Mouse (Mus musculus) right cerebral cortex, postnatal 36 days (tissue): ENCODE measurements around the gene Ttc4.
A peak's percentile ranks its signal among the peaks of the same experiment; 100 is the strongest.

Experiments
- DNase-seq, 2 experiments: peaks; one replicate each; pipeline ENCODE4 v3.0.0; 2022; ENCODE audit warnings: low spot score in 2 of 2, mixed read lengths in 1 of 2

The Ttc4 gene

GRCm38 (mm10) chr4:106650833-106651527 lies 27.8 kb downstream of the Ttc4 start, which contains the start of gene Pars2:
Pars2 (plus strand) TSS chr4:106651069.
- DNase-seq = peak; percentile 96 to 97

- no peak for DNase-seq
Observed at GRCm38 (mm10) chr4:106647137-106647536, 31.6 kb downstream of the Ttc4 start.

GRCm38 (mm10) chr4:106645797-106646196 lies 32.9 kb downstream of the Ttc4 start:
- no peak for DNase-seq

- no peak for DNase-seq
Observed at GRCm38 (mm10) chr4:106644218-106644610, 34.5 kb downstream of the Ttc4 start.

- DNase-seq = no peak
Observed at GRCm38 (mm10) chr4:106643483-106644217, 35.1 kb downstream of the Ttc4 start.

GRCm38 (mm10) chr4:106634086-106634479 lies 44.7 kb downstream of the Ttc4 start:
- no peak for DNase-seq

- DNase-seq = no peak
Observed at GRCm38 (mm10) chr4:106633281-106634085, 45.3 kb downstream of the Ttc4 start.

- DNase-seq = no peak
Observed at GRCm38 (mm10) chr4:106632313-106632712, 46.4 kb downstream of the Ttc4 start.

GRCm38 (mm10) chr4:106630333-106631220 lies 48.2 kb downstream of the Ttc4 start:
- DNase-seq = peak; percentile 81 to 87

- no peak for DNase-seq
Observed at GRCm38 (mm10) chr4:106629374-106629773, 49.4 kb downstream of the Ttc4 start.

GRCm38 (mm10) chr4:106628650-106629360 lies 49.9 kb downstream of the Ttc4 start:
- DNase-seq = no peak

GRCm38 (mm10) chr4:106627809-106628208 lies 50.9 kb downstream of the Ttc4 start:
- DNase-seq = no peak

- DNase-seq = no peak
Observed at GRCm38 (mm10) chr4:106624271-106624670, 54.5 kb downstream of the Ttc4 start.

GRCm38 (mm10) chr4:106622712-106623111 lies 56.0 kb downstream of the Ttc4 start:
- DNase-seq = no peak

- DNase-seq = no peak
Observed at GRCm38 (mm10) chr4:106622030-106622493, 56.7 kb downstream of the Ttc4 start, which contains the start of gene Ttc22. Ttc22 (plus strand) TSS chr4:106622432.

- no peak for DNase-seq
Observed at GRCm38 (mm10) chr4:106621428-106621827, 57.3 kb downstream of the Ttc4 start.

GRCm38 (mm10) chr4:106618898-106619297 lies 59.8 kb downstream of the Ttc4 start:
- DNase-seq = no peak

- DNase-seq = peak in 1 of 2 experiments; percentile 55
Observed at GRCm38 (mm10) chr4:106617056-106617455, 61.7 kb downstream of the Ttc4 start, which contains the start of gene Lexm. Lexm (minus strand) TSS chr4:106617241.

- DNase-seq = no peak
Observed at GRCm38 (mm10) chr4:106615637-106616036, 63.1 kb downstream of the Ttc4 start.

- DNase-seq = no peak
Observed at GRCm38 (mm10) chr4:106614881-106615280, 63.9 kb downstream of the Ttc4 start.
